In genomic region chr2:144676546-144677228, GRCm38 (mm10) we compare ENCODE assay signal across 8 mouse cellular contexts.
A peak's percentile ranks its signal among the peaks of the same experiment; 100 is the strongest.
DNase-seq lines count a peak whose midpoint lies in the region; ATAC-seq and TF ChIP-seq lines count a peak whose summit lies in the region.

No protein-coding gene starts in this region.

- intact Hi-C loops in gastrocnemius, postnatal 36 days (cut with DNase I) = no loop called here

- H3K9ac ChIP-seq in heart, embryonic 12.5 days = no peak overlapping the region
- H3K9ac ChIP-seq in lung, embryonic 16.5 days (ENCODE audit: low read length) = no peak overlapping the region
- no peak overlapping the region for H3K9ac ChIP-seq in stomach, postnatal 0 days (ENCODE audit: low read length)

- no peak for TF ChIP-seq EP300 in stomach, postnatal 0 days (optimal IDR thresholded peaks at IDR 0.05)

- peaks cover 19% of the 10 kb centered on the region for H3K4me1 ChIP-seq in heart, embryonic 12.5 days (replicated peaks)
- H3K4me1 ChIP-seq in lung, embryonic 16.5 days (replicated peaks; ENCODE audit: control insufficient read depth, insufficient read depth, low read length) = no peaks in the 10 kb centered on the region; the same call in 1 of the 2 replicates
- H3K4me1 ChIP-seq in stomach, postnatal 0 days (replicated peaks; ENCODE audit: control insufficient read depth, insufficient read depth) = 0 out of 2 replicates have a peak, but pooled peaks cover 5% of the 10 kb centered on the region

- peak; percentile 48; the same call in 1 of the 2 replicates for ATAC-seq in heart, embryonic 12.5 days (ENCODE audit: insufficient number of reproducible peaks, low FRiP score)
- no peak for ATAC-seq in lung, embryonic 16.5 days (ENCODE audit: low read depth)
- ATAC-seq in stomach, postnatal 0 days (ENCODE audit: low FRiP score, low TSS enrichment) = peak; percentile 21; the same call in 1 of the 2 replicates
- ATAC-seq in erythroblast, adult 5-6 weeks (replicated peaks; ENCODE audit: low FRiP score, poor library complexity, severe bottlenecking) = no peak

- H3K27ac ChIP-seq in heart, embryonic 12.5 days (ENCODE audit: poor library complexity, severe bottlenecking) = no peak overlapping the region
- H3K27ac ChIP-seq in lung, embryonic 16.5 days (ENCODE audit: low read length) = no peak overlapping the region
- no peak overlapping the region; the same call in 1 of the 2 replicates for H3K27ac ChIP-seq in stomach, postnatal 0 days (replicated peaks)

- 46% methylated on average over 13 of the region's 13 CpGs for WGBS in heart, embryonic 12.5 days
- 48% methylated on average over 13 of the region's 13 CpGs for WGBS in lung, embryonic 16.5 days
- 47% methylated on average over 13 of the region's 13 CpGs for WGBS in stomach, postnatal 0 days

- TF ChIP-seq CTCF in stomach, postnatal 0 days (IDR thresholded peaks at IDR 0.05; ENCODE audit: low read depth) = no peak

- no peaks in the 10 kb centered on the region for H3K36me3 ChIP-seq in heart, embryonic 12.5 days
- H3K36me3 ChIP-seq in lung, embryonic 16.5 days (ENCODE audit: control insufficient read depth, insufficient read depth, low read length) = no peaks in the 10 kb centered on the region
- no peaks in the 10 kb centered on the region for H3K36me3 ChIP-seq in stomach, postnatal 0 days (ENCODE audit: control insufficient read depth, insufficient read depth, low read length)

- no peaks in the 10 kb centered on the region for H3K27me3 ChIP-seq in heart, embryonic 12.5 days (replicated peaks)
- H3K27me3 ChIP-seq in lung, embryonic 16.5 days (ENCODE audit: control insufficient read depth, insufficient read depth, low read depth, low read length) = no peaks in the 10 kb centered on the region
- no peaks in the 10 kb centered on the region for H3K27me3 ChIP-seq in stomach, postnatal 0 days (ENCODE audit: control insufficient read depth, insufficient read depth, low read length)

- no peak overlapping the region for H3K4me3 ChIP-seq in heart, embryonic 12.5 days
- H3K4me3 ChIP-seq in lung, embryonic 16.5 days (ENCODE audit: low read length) = no peak overlapping the region
- H3K4me3 ChIP-seq in stomach, postnatal 0 days (ENCODE audit: low read depth, low read length) = no peak overlapping the region

- peak; percentile 31 for DNase-seq in urinary bladder, postnatal 14 days (ENCODE audit: low spot score)
- no peak for DNase-seq in urinary bladder, adult 2 months (ENCODE audit: low spot score)
- no peak for DNase-seq in stomach, postnatal 0 days (ENCODE audit: low spot score)
- DNase-seq in gastrocnemius, postnatal 36 days = no peak
- no peak for DNase-seq in frontal cortex, postnatal 10 days (ENCODE audit: low spot score in 2 of 2)

- peak overlapping the region; percentile 50 for H3K4me2 ChIP-seq in heart, embryonic 12.5 days
- 0 out of 2 replicates have a peak overlapping the region, but pooled peaks have one; percentile 4 for H3K4me2 ChIP-seq in lung, embryonic 16.5 days (ENCODE audit: low read depth, low read length)
- no peak overlapping the region for H3K4me2 ChIP-seq in stomach, postnatal 0 days (replicated peaks; ENCODE audit: low read depth)

- 0 out of 2 replicates have a peak, but pooled peaks cover 4% of the 10 kb centered on the region for H3K9me3 ChIP-seq in heart, embryonic 12.5 days (replicated peaks)
- H3K9me3 ChIP-seq in lung, embryonic 16.5 days (ENCODE audit: control insufficient read depth, low read length) = no peaks in the 10 kb centered on the region
- no peaks in the 10 kb centered on the region for H3K9me3 ChIP-seq in stomach, postnatal 0 days (ENCODE audit: control insufficient read depth, low read length)

Comparison
In these comparisons a context has a peak if more than half of its experiments do, and no peak if none do; other contexts are left out.
1. ATAC-seq: peak in heart, embryonic 12.5 days (single experiment) and stomach, postnatal 0 days (single experiment); none in lung, embryonic 16.5 days (single experiment) and erythroblast, adult 5-6 weeks (single experiment).